Mouse (Mus musculus) c-Kit-negative CD71-positive TER-119-positive erythroid progenitor cells, embryonic 14.5 days (primary cell): ENCODE measurements around the gene Stab2.

Source experiments
- DNase-seq: peaks from one replicate; pipeline ENCODE4 v3.0.0-alpha.2; 2013; ENCODE audit warnings: low read depth, low spot score

The Stab2 gene

GRCm38 (mm10) chr10:86826929-86827328, 180.9 kb downstream of the Stab2 start:
- no peak for DNase-seq

GRCm38 (mm10) chr10:86825871-86826522, 181.8 kb downstream of the Stab2 start:
- no peak for DNase-seq

- DNase-seq, result no peak
Observed at GRCm38 (mm10) chr10:86824871-86825270, 183.0 kb downstream of the Stab2 start.

- no peak for DNase-seq
Observed at GRCm38 (mm10) chr10:86824093-86824492, 183.7 kb downstream of the Stab2 start.

- DNase-seq, result no peak
Observed at GRCm38 (mm10) chr10:86821014-86821413, 186.8 kb downstream of the Stab2 start.

- DNase-seq, result no peak
Observed at GRCm38 (mm10) chr10:86819649-86820165, 188.1 kb downstream of the Stab2 start.

- DNase-seq, result no peak
Observed at GRCm38 (mm10) chr10:86815133-86815532, 192.7 kb downstream of the Stab2 start.

- DNase-seq, result no peak
Observed at GRCm38 (mm10) chr10:86814292-86815131, 193.3 kb downstream of the Stab2 start.

GRCm38 (mm10) chr10:86810612-86811011, 197.2 kb downstream of the Stab2 start:
- no peak for DNase-seq

- DNase-seq, result no peak
Observed at GRCm38 (mm10) chr10:86810000-86810399, 197.8 kb downstream of the Stab2 start.

- DNase-seq, result no peak
Observed at GRCm38 (mm10) chr10:86808013-86808758, 199.6 kb downstream of the Stab2 start.

- DNase-seq, result no peak
Observed at GRCm38 (mm10) chr10:86807362-86807761, 200.5 kb downstream of the Stab2 start.

GRCm38 (mm10) chr10:86796073-86796741, 211.6 kb downstream of the Stab2 start:
- DNase-seq, result no peak

GRCm38 (mm10) chr10:86794794-86795535, 212.9 kb downstream of the Stab2 start:
- no peak for DNase-seq

- DNase-seq, result no peak
Observed at GRCm38 (mm10) chr10:86794196-86794595, 213.6 kb downstream of the Stab2 start.

- no peak for DNase-seq
Observed at GRCm38 (mm10) chr10:86793509-86793951, 214.3 kb downstream of the Stab2 start.

- DNase-seq, result no peak
Observed at GRCm38 (mm10) chr10:86791507-86792184, 216.2 kb downstream of the Stab2 start.
